Mouse (Mus musculus) forebrain, embryonic 16.5 days (tissue): ENCODE measurements around the gene Fbxl20. TPM values are rescaled to one million over a fixed set of nuclear protein-coding genes. Genes with fewer than 3 reads are reported as not detected.

Source experiments
- polyA plus RNA-seq: library from polyadenylated mRNA; unstranded; fragments of >200 nt; fragmentation: Nextera tagmentation; extraction: Ambion mirVana; gene quantifications from 2 replicates; pipeline ENCODE4 v1.2.1, GENCODE M21; 2015

Fbxl20 gene
- polyA plus RNA-seq, 1 experiment from 2014 or later: 32.1 TPM

Other genes starting within 250 kb of the Fbxl20 start
- 0.72 and 0.96 TPM in 2 replicates for gene Plxdc1, start 164.0 kb downstream of the Fbxl20 start, polyA plus RNA-seq
- gene Arl5c, start 154.2 kb downstream of the Fbxl20 start, polyA plus RNA-seq: 4.6 and 6.4 TPM in 2 replicates
- 39.0 and 52.1 TPM in 2 replicates for gene Cacnb1, start 127.4 kb downstream of the Fbxl20 start, polyA plus RNA-seq
- 652 and 659 TPM in 2 replicates for gene Rpl19, start 123.7 kb downstream of the Fbxl20 start, polyA plus RNA-seq
- 3.4 and 5.4 TPM in 2 replicates for gene Stac2, start 96.9 kb downstream of the Fbxl20 start, polyA plus RNA-seq
- gene Med1, start 42.9 kb upstream of the Fbxl20 start, polyA plus RNA-seq: 67.7 and 75.3 TPM in 2 replicates
- gene Cdk12, start 52.7 kb upstream of the Fbxl20 start, polyA plus RNA-seq: 11.6 and 12.3 TPM in 2 replicates
- gene Neurod2, start 179.2 kb upstream of the Fbxl20 start, polyA plus RNA-seq: 110 and 133 TPM in 2 replicates
- gene Ppp1r1b, start 198.0 kb upstream of the Fbxl20 start, polyA plus RNA-seq: 69.7 and 72.4 TPM in 2 replicates
- 52.8 and 56.3 TPM in 2 replicates for gene Stard3, start 208.0 kb upstream of the Fbxl20 start, polyA plus RNA-seq
- 0.23 and 0.26 TPM in 2 replicates for gene Tcap, start 233.4 kb upstream of the Fbxl20 start, polyA plus RNA-seq
- gene Pnmt, start 236.0 kb upstream of the Fbxl20 start, polyA plus RNA-seq: 0.21 and 0.86 TPM in 2 replicates